Mouse (Mus musculus): ENCODE data around the gene Aoah.

DNA sequence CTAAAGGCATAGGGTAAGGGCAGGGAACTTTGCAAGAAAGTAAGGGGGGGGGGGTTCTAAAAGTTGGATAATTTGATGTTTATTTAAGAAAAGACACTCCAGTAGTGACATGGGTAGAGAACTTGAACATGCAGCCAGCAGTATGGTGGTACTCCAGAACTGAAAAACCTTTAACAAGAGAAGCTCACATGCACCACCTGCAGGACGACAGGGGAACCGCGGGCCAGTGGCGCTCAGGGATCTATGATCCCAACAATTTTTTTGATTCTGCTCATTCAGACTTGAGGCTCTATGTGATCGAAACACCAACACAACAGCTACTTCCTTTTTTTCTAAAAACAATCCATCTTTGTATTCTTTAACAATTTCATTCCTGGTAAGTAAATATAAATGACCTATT, 143.5 kb downstream of the Aoah start:
- TF ChIP-seq CTCF (IDR thresholded peaks at IDR 0.05) (peak; percentile 81), EP300 (IDR thresholded peaks at IDR 0.05) (no peak)

All from lung, postnatal 0 days (tissue).